Mouse (Mus musculus): ENCODE results near the gene Arid4b. TPM values are rescaled to one million over a fixed set of nuclear protein-coding genes. Genes with fewer than 3 reads are reported as not detected.

Gene Arid4b
- polyA plus RNA-seq, 1 experiment from 2014 or later, result 79.2 TPM

- Histone ChIP-seq H3K36me3 (replicated peaks) (peaks cover 35% of the 10 kb centered on the region), H3K27ac (replicated peaks) (peak overlapping the region; percentile 97), H3K4me1 (peaks cover 21% of the 10 kb centered on the region), H3K27me3 (replicated peaks; ENCODE audit: low read depth, poor library complexity, severe bottlenecking) (no peaks in the 10 kb centered on the region), H3K9me3 (no peaks in the 10 kb centered on the region), H3K4me3 (peak overlapping the region; percentile 99)
- no peak for DNase-seq (ENCODE audit: low spot score)
- 33% methylated on average over 9 of the region's 9 CpGs for WGBS
Measured at GRCm38 (mm10) chr13:14065028-14065380, 2.0 kb downstream of the Arid4b start.

GRCm38 (mm10) chr13:14065701-14066100 is 2.7 kb downstream of the Arid4b start:
- H3K36me3 ChIP-seq (replicated peaks), result peaks cover 36% of the 10 kb centered on the region
- no peak overlapping the region for H3K27ac ChIP-seq (replicated peaks)
- WGBS, result 81% methylated on average over 1 of the region's 1 CpGs
- H3K9me3 ChIP-seq, result no peaks in the 10 kb centered on the region
- no peak for DNase-seq (ENCODE audit: low spot score)
- no peaks in the 10 kb centered on the region for H3K27me3 ChIP-seq (replicated peaks; ENCODE audit: low read depth, poor library complexity, severe bottlenecking)
- H3K4me3 ChIP-seq, result peak overlapping the region; percentile 99
- peaks cover 20% of the 10 kb centered on the region for H3K4me1 ChIP-seq

- H3K4me3 ChIP-seq, result no peak overlapping the region
- H3K4me1 ChIP-seq, result peaks cover 6% of the 10 kb centered on the region
- H3K27ac ChIP-seq (replicated peaks), result no peak overlapping the region
- no peak for DNase-seq (ENCODE audit: low spot score)
- peaks cover 56% of the 10 kb centered on the region for H3K36me3 ChIP-seq (replicated peaks)
- no peaks in the 10 kb centered on the region for H3K27me3 ChIP-seq (replicated peaks; ENCODE audit: low read depth, poor library complexity, severe bottlenecking)
- no peaks in the 10 kb centered on the region for H3K9me3 ChIP-seq
Measured at GRCm38 (mm10) chr13:14068035-14068434, 5.0 kb downstream of the Arid4b start.

- Histone ChIP-seq H3K27ac (replicated peaks) (no peak overlapping the region), H3K36me3 (replicated peaks) (peaks cover 58% of the 10 kb centered on the region), H3K4me3 (no peak overlapping the region), H3K9me3 (no peaks in the 10 kb centered on the region), H3K4me1 (peaks cover 6% of the 10 kb centered on the region), H3K27me3 (replicated peaks; ENCODE audit: low read depth, poor library complexity, severe bottlenecking) (no peaks in the 10 kb centered on the region)
- DNase-seq (ENCODE audit: low spot score), result no peak
- 96% methylated on average over 1 of the region's 1 CpGs for WGBS
Measured at GRCm38 (mm10) chr13:14069291-14069690, 6.3 kb downstream of the Arid4b start.

- H3K27ac ChIP-seq (replicated peaks), result no peak overlapping the region
- 95% methylated on average over 1 of the region's 1 CpGs for WGBS
- H3K9me3 ChIP-seq, result 0 out of 2 replicates have a peak, but pooled peaks cover 2% of the 10 kb centered on the region
- peaks cover 52% of the 10 kb centered on the region for H3K36me3 ChIP-seq (replicated peaks)
- no peak for DNase-seq (ENCODE audit: low spot score)
- no peak overlapping the region for H3K4me3 ChIP-seq
- H3K4me1 ChIP-seq, result no peaks in the 10 kb centered on the region
- H3K27me3 ChIP-seq (replicated peaks; ENCODE audit: low read depth, poor library complexity, severe bottlenecking), result no peaks in the 10 kb centered on the region
Measured at GRCm38 (mm10) chr13:14074371-14074770, 11.3 kb downstream of the Arid4b start.

- no peak overlapping the region for H3K4me3 ChIP-seq
- H3K27me3 ChIP-seq (replicated peaks; ENCODE audit: low read depth, poor library complexity, severe bottlenecking), result no peaks in the 10 kb centered on the region
- H3K36me3 ChIP-seq (replicated peaks), result peaks cover 51% of the 10 kb centered on the region
- no peaks in the 10 kb centered on the region for H3K4me1 ChIP-seq
- 0 out of 2 replicates have a peak, but pooled peaks cover 5% of the 10 kb centered on the region for H3K9me3 ChIP-seq
- no peak for DNase-seq (ENCODE audit: low spot score)
- 87% methylated on average over 1 of the region's 1 CpGs for WGBS
- H3K27ac ChIP-seq (replicated peaks), result no peak overlapping the region
Measured at GRCm38 (mm10) chr13:14075326-14075725, 12.3 kb downstream of the Arid4b start.

- Histone ChIP-seq H3K9me3 (0 out of 2 replicates have a peak, but pooled peaks cover 2% of the 10 kb centered on the region), H3K27ac (replicated peaks) (no peak overlapping the region), H3K4me3 (no peak overlapping the region), H3K36me3 (replicated peaks) (peaks cover 22% of the 10 kb centered on the region), H3K4me1 (no peaks in the 10 kb centered on the region), H3K27me3 (replicated peaks; ENCODE audit: low read depth, poor library complexity, severe bottlenecking) (no peaks in the 10 kb centered on the region)
- 87% methylated on average over 1 of the region's 1 CpGs for WGBS
- DNase-seq (ENCODE audit: low spot score), result no peak
Measured at GRCm38 (mm10) chr13:14088669-14089068, 25.6 kb downstream of the Arid4b start.

GRCm38 (mm10) chr13:14103026-14103425 is 40.0 kb downstream of the Arid4b start:
- H3K27ac ChIP-seq (replicated peaks), result no peak overlapping the region
- no peaks in the 10 kb centered on the region for H3K36me3 ChIP-seq (replicated peaks)
- no peaks in the 10 kb centered on the region for H3K4me1 ChIP-seq
- H3K4me3 ChIP-seq, result no peak overlapping the region
- H3K9me3 ChIP-seq, result no peaks in the 10 kb centered on the region
- 81% methylated on average over 1 of the region's 1 CpGs for WGBS
- H3K27me3 ChIP-seq (replicated peaks; ENCODE audit: low read depth, poor library complexity, severe bottlenecking), result no peaks in the 10 kb centered on the region
- DNase-seq (ENCODE audit: low spot score), result no peak

- Histone ChIP-seq H3K27me3 (replicated peaks; ENCODE audit: low read depth, poor library complexity, severe bottlenecking) (no peaks in the 10 kb centered on the region), H3K27ac (replicated peaks) (no peak overlapping the region), H3K4me1 (no peaks in the 10 kb centered on the region), H3K4me3 (no peak overlapping the region), H3K9me3 (no peaks in the 10 kb centered on the region), H3K36me3 (replicated peaks) (no peaks in the 10 kb centered on the region)
- WGBS, result 96% methylated on average over 2 of the region's 2 CpGs
- no peak for DNase-seq (ENCODE audit: low spot score)
Measured at GRCm38 (mm10) chr13:14110154-14110873, 47.3 kb downstream of the Arid4b start.

GRCm38 (mm10) chr13:14111146-14111545 is 48.1 kb downstream of the Arid4b start:
- Histone ChIP-seq H3K9me3 (no peaks in the 10 kb centered on the region), H3K4me1 (no peaks in the 10 kb centered on the region), H3K4me3 (no peak overlapping the region), H3K36me3 (replicated peaks) (no peaks in the 10 kb centered on the region), H3K27ac (replicated peaks) (no peak overlapping the region), H3K27me3 (replicated peaks; ENCODE audit: low read depth, poor library complexity, severe bottlenecking) (no peaks in the 10 kb centered on the region)
- no peak for DNase-seq (ENCODE audit: low spot score)
- 77% methylated on average over 1 of the region's 1 CpGs for WGBS

GRCm38 (mm10) chr13:14113746-14114528 is 50.9 kb downstream of the Arid4b start:
- no peaks in the 10 kb centered on the region for H3K4me1 ChIP-seq
- WGBS, result 90% methylated on average over 4 of the region's 4 CpGs
- H3K4me3 ChIP-seq, result no peak overlapping the region
- no peaks in the 10 kb centered on the region for H3K9me3 ChIP-seq
- no peaks in the 10 kb centered on the region for H3K36me3 ChIP-seq (replicated peaks)
- H3K27ac ChIP-seq (replicated peaks), result no peak overlapping the region
- no peaks in the 10 kb centered on the region for H3K27me3 ChIP-seq (replicated peaks; ENCODE audit: low read depth, poor library complexity, severe bottlenecking)
- DNase-seq (ENCODE audit: low spot score), result no peak

GRCm38 (mm10) chr13:14115805-14116204 is 52.8 kb downstream of the Arid4b start:
- no peaks in the 10 kb centered on the region for H3K27me3 ChIP-seq (replicated peaks; ENCODE audit: low read depth, poor library complexity, severe bottlenecking)
- H3K9me3 ChIP-seq, result no peaks in the 10 kb centered on the region
- no peak overlapping the region for H3K27ac ChIP-seq (replicated peaks)
- no peaks in the 10 kb centered on the region for H3K4me1 ChIP-seq
- 96% methylated on average over 2 of the region's 2 CpGs for WGBS
- peaks cover 5% of the 10 kb centered on the region; the same call in 1 of the 2 replicates for H3K36me3 ChIP-seq (replicated peaks)
- no peak overlapping the region for H3K4me3 ChIP-seq
- no peak for DNase-seq (ENCODE audit: low spot score)

- no peaks in the 10 kb centered on the region for H3K4me1 ChIP-seq
- DNase-seq (ENCODE audit: low spot score), result no peak
- no peaks in the 10 kb centered on the region for H3K9me3 ChIP-seq
- WGBS, result 88% methylated on average over 1 of the region's 1 CpGs
- H3K27ac ChIP-seq (replicated peaks), result no peak overlapping the region
- H3K36me3 ChIP-seq (replicated peaks), result peaks cover 85% of the 10 kb centered on the region
- no peak overlapping the region for H3K4me3 ChIP-seq
- H3K27me3 ChIP-seq (replicated peaks; ENCODE audit: low read depth, poor library complexity, severe bottlenecking), result no peaks in the 10 kb centered on the region
Measured at GRCm38 (mm10) chr13:14131651-14132050, 68.6 kb downstream of the Arid4b start.
